Mouse (Mus musculus) testis, adult 2 months (tissue): Measurements from ENCODE around the gene Galk1. TPM values are rescaled to one million over a fixed set of nuclear protein-coding genes. Genes with fewer than 3 reads are reported as not detected.
"Not testable (repeated sequence)": the region's sequence is repeated elsewhere in the genome, so short reads cannot be mapped to it uniquely, and the experiment has no call there.

Experiments
- H3K27ac ChIP-seq: fragments of 200-500 bp; 2 replicates; pipeline ENCODE4 v1.5.1; 2012; ENCODE audit warnings: low read depth, low read length; ENCODE audit not compliant: control insufficient read depth, insufficient read depth
- H3K27me3 ChIP-seq: fragments of 200-500 bp; 2 replicates; pipeline ENCODE4 v1.6.1; 2012; ENCODE audit warnings: mild to moderate bottlenecking, low read length, moderate library complexity; ENCODE audit not compliant: control insufficient read depth, insufficient read depth
- H3K36me3 ChIP-seq: fragments of 200-500 bp; 2 replicates; pipeline ENCODE4 v1.6.1; 2012; ENCODE audit warnings: mild to moderate bottlenecking, low read length; ENCODE audit not compliant: control insufficient read depth, insufficient read depth
- H3K4me1 ChIP-seq: fragments of 200-500 bp; 2 replicates; pipeline ENCODE4 v1.6.1; 2012; ENCODE audit warnings: low read length; ENCODE audit not compliant: control insufficient read depth, insufficient read depth
- H3K4me3 ChIP-seq: fragments of 200-500 bp; 2 replicates; pipeline ENCODE4 v1.5.1; 2012; ENCODE audit warnings: low read depth, mild to moderate bottlenecking, low read length, moderate library complexity, mixed read lengths; ENCODE audit not compliant: control insufficient read depth
- CTCF ChIP-seq: fragments of 200-500 bp; IDR thresholded peaks from 2 replicates; pipeline ENCODE4 v1.5.1; 2012; ENCODE audit warnings: low read depth, mild to moderate bottlenecking, inconsistent platforms, low read length, moderate library complexity; ENCODE audit not compliant: control insufficient read depth, insufficient read depth, insufficient replicate concordance
- POLR2A ChIP-seq: fragments of 200-500 bp; IDR thresholded peaks from 2 replicates; pipeline ENCODE4 v1.6.1; 2012; ENCODE audit warnings: low read depth, mild to moderate bottlenecking, inconsistent platforms, low read length, moderate library complexity; ENCODE audit not compliant: control insufficient read depth
- polyA plus RNA-seq: library from polyadenylated mRNA; depleted of rRNA; stranded (reverse); fragments of >200 nt; gene quantifications from 2 replicates; pipeline ENCODE4 v1.2.3, GENCODE M21; 2012

Galk1 gene
- polyA plus RNA-seq, 1 experiment: 27.8 TPM

- peak overlapping the region; percentile 91 for H3K4me3 ChIP-seq
- peaks cover 3% of the 10 kb centered on the region; the same call in 1 of the 2 replicates for H3K36me3 ChIP-seq
- peak overlapping the region; percentile 99 for H3K27ac ChIP-seq
- H3K4me1 ChIP-seq: no peaks in the 10 kb centered on the region
- no peaks in the 10 kb centered on the region for H3K27me3 ChIP-seq
- TF ChIP-seq CTCF: peak; percentile 48
- no peak for TF ChIP-seq POLR2A
Measured at GRCm38 (mm10) chr11:116023771-116024355, 11.3 kb upstream of the Galk1 start.

DNA sequence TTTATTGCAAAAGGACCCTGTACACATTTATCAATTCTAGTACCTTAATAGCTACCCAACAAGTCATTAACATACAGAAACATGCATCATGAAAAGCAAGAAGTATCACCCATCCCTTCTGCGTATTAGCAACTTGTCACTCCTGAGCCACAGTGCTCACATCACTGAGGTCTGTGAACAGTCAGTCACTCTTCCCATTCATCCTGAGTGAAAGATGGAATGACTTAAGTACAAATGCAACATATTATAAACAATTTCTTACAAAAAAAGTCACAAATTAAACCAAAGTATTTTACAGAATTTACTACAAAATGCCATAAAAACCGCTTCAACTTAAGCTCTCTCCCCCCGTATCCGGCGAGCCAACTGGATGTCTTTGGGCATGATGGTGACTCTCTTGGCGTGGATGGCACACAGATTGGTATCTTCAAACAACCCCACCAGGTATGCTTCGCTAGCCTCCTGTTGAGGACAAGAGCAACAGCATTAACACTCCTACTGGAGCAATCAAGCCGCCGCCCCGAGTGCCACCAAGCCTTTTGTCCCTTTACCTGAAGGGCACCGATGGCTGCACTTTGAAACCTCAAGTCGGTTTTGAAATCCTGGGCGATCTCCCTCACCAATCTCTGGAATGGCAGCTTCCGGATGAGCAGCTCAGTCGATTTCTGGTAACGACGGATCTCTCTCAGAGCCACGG lies 10.7 kb upstream of the Galk1 start:
- peak overlapping the region; percentile 91 for H3K4me3 ChIP-seq
- not testable (repeated sequence) for H3K4me1 ChIP-seq, H3K36me3 ChIP-seq, H3K27me3 ChIP-seq
- H3K27ac ChIP-seq: peak overlapping the region; percentile 99

DNA sequence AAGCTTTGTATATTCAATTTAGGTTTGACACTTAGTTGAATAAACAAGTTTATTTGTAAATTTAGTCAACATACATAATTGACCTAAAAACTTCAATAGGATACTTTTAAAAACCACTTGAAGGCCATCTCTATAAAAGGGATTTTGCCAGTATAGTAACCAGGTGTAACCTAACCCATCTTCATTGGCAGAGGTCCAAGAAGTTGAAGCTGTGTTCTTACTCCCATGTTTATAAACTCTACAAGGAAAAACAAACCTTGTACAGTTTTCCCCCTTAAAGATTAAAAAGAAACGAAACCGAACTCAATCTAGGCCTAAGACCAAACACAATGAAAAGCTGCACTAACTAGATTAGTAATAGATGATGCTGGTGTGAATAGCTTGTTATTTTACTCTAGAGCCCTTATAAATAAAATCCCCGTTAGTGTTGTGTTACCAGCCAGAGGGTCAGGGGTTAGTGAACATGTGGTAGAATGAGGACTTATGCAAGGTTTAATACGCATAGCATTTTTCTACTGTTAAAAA lies 9.8 kb upstream of the Galk1 start:
- no peak for TF ChIP-seq CTCF
- no peak for TF ChIP-seq POLR2A
- Histone ChIP-seq H3K27ac (no peak overlapping the region), H3K4me1 (no peaks in the 10 kb centered on the region), H3K36me3 (peaks cover 3% of the 10 kb centered on the region; the same call in 1 of the 2 replicates), H3K4me3 (no peak overlapping the region), H3K27me3 (no peaks in the 10 kb centered on the region)

- no peaks in the 10 kb centered on the region for H3K27me3 ChIP-seq
- H3K36me3 ChIP-seq: peaks cover 3% of the 10 kb centered on the region; the same call in 1 of the 2 replicates
- no peak overlapping the region for H3K4me3 ChIP-seq
- no peak overlapping the region for H3K27ac ChIP-seq
- no peak for TF ChIP-seq CTCF
- TF ChIP-seq POLR2A: no peak
- no peaks in the 10 kb centered on the region for H3K4me1 ChIP-seq
Measured at GRCm38 (mm10) chr11:116021328-116022220, 9.1 kb upstream of the Galk1 start.

DNA sequence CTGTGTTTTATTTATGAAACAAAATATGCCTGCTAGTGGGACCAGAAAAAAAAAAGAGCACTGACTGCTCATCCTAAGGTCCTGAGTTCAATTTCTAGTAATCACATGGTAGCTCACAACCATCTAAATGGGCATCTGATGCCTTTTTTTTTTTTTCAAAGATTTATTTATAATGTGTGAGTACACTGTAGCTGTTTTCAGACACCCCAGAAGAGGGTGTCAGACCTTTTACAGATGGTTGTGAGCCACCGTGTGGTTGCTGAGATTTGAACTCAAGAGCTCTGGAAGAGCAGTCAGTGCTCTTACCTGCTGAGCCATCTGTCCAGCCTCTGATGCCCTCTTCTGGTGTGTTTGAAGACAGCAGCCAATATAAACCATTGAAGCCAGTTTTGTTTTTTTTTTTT lies 8.0 kb upstream of the Galk1 start:
- Histone ChIP-seq H3K36me3 (peaks cover 3% of the 10 kb centered on the region; the same call in 1 of the 2 replicates), H3K27ac (no peak overlapping the region), H3K4me3 (no peak overlapping the region), H3K27me3 (no peaks in the 10 kb centered on the region), H3K4me1 (no peaks in the 10 kb centered on the region)
- TF ChIP-seq CTCF (no peak), POLR2A (no peak)

DNA sequence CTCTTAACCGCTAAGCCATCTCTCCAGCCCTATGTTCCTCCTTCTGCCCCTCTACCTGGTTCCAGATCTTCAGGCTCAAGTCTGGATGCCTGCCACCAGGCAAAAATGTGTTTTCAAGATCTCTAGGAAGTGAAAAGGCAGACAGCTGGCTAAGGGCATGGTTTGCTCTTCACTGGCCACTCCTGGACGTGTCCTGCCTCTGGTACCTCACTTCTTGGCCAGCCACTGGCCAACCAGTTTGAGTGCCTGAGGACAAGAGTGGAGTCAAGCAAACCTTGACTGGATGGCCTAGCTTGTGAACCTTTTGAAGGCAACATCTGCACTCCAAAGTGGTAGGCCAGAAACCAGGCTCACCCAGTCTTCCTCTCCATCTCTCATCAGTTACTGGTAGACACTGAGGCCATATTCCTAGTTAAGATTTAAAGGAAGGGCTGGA lies 7.5 kb upstream of the Galk1 start:
- TF ChIP-seq CTCF (no peak), POLR2A (no peak; the same call in 1 of the 2 replicates)
- Histone ChIP-seq H3K4me1 (no peaks in the 10 kb centered on the region), H3K4me3 (no peak overlapping the region), H3K27me3 (no peaks in the 10 kb centered on the region), H3K27ac (no peak overlapping the region), H3K36me3 (peaks cover 3% of the 10 kb centered on the region; the same call in 1 of the 2 replicates)

DNA sequence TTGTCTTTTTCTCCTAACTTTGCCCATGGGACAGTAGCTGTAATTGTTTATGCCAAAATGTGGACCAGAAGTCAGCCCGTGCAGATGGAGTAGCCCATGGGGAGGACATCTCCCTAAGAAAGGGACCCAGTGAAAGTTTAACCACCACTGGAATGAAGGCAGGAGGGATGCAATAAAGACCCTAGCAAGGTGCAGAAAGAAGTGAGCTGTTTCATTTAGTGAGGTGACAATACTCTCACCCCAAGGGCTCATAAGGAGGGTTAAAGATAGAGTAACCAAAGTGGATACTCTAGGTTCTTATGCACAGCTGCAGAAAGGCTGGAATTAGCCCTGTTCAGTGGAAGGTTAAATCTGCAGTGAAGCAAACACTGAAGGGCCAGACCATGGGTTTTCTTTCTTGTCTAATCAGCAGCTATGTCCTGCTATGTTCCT lies 6.9 kb upstream of the Galk1 start:
- peaks cover 3% of the 10 kb centered on the region; the same call in 1 of the 2 replicates for H3K36me3 ChIP-seq
- no peaks in the 10 kb centered on the region for H3K4me1 ChIP-seq
- no peak for TF ChIP-seq CTCF
- TF ChIP-seq POLR2A: no peak
- H3K4me3 ChIP-seq: no peak overlapping the region
- no peak overlapping the region for H3K27ac ChIP-seq
- no peaks in the 10 kb centered on the region for H3K27me3 ChIP-seq

DNA sequence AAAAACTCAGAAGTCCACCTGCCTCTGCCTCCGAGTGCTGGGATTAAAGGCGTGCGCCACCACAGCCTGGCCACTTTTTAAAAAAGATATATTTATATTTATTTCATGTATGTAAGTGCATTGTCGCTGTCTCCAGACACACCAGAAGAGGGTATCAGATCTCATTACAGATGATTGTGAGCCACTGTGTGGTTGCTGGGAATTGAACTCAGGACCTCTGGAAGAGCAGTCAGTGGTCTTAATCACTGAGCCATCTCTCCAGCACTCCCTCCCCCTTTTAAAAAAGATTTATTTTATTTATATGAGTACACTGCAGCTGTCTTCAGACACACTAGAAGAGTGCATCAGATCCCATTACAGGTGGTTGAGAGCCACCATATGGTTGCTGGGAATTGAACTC lies 6.3 kb upstream of the Galk1 start:
- H3K27ac ChIP-seq, H3K4me1 ChIP-seq, H3K27me3 ChIP-seq: not testable (repeated sequence)

More for the DNA sequence above, 6.3 kb upstream of the Galk1 start:
- H3K36me3 ChIP-seq, H3K4me3 ChIP-seq: not testable (repeated sequence)
